Mouse (Mus musculus): Measurements from ENCODE around the gene Fat1. TPM values are rescaled to one million over a fixed set of nuclear protein-coding genes. Genes with fewer than 3 reads are reported as not detected.
"Not testable (repeated sequence)": the region's sequence is repeated elsewhere in the genome, so short reads cannot be mapped to it uniquely, and the experiment has no call there.

Gene Fat1
- total RNA-seq, 2 experiments from 2014 or later, result 18.8 to 19.0 TPM

GRCm38 (mm10) chr8:45060083-45060482 is 124.8 kb downstream of the Fat1 start:
- intact Hi-C loops (cut with DNase I), result no loop called here
- no peak for DNase-seq (ENCODE audit: low spot score)

- intact Hi-C loops (cut with DNase I), result no loop called here
- no peak for DNase-seq (ENCODE audit: low spot score)
These were observed 127.1 kb downstream of the Fat1 start for GRCm38 (mm10) chr8:45062311-45062710.

- DNase-seq (ENCODE audit: low spot score), result no peak
- intact Hi-C loops (cut with DNase I), result loop anchor here (1.0 kb wide), 1 partner anchor 21 kb away; no protein-coding TSS in a partner anchor
These were observed 128.0 kb downstream of the Fat1 start for GRCm38 (mm10) chr8:45062982-45063924.

- intact Hi-C loops (cut with DNase I), result no loop called here
- DNase-seq (ENCODE audit: low spot score), result no peak
These were observed 129.1 kb downstream of the Fat1 start for GRCm38 (mm10) chr8:45064197-45064869.

- intact Hi-C loops (cut with DNase I); DNase-seq (ENCODE audit: low spot score): not testable (repeated sequence)
These were observed 130.1 kb downstream of the Fat1 start for GRCm38 (mm10) chr8:45065391-45065790.

GRCm38 (mm10) chr8:45068759-45069386 is 133.6 kb downstream of the Fat1 start, which contains the start of gene Mtnr1a:
Gene Mtnr1a, plus strand, starts transcription at chr8:45069137.
- intact Hi-C loops (cut with DNase I), result loop anchor here (1.0 kb wide), 1 partner anchor 167 kb away; no protein-coding TSS in a partner anchor
- DNase-seq (ENCODE audit: low spot score), result peak; percentile 47

- no peak for DNase-seq (ENCODE audit: low spot score)
These were observed 135.7 kb downstream of the Fat1 start for GRCm38 (mm10) chr8:45070949-45071348.

GRCm38 (mm10) chr8:45080850-45081249 is 145.6 kb downstream of the Fat1 start:
- intact Hi-C loops (cut with DNase I), result no loop called here
- no peak for DNase-seq (ENCODE audit: low spot score)

More at GRCm38 (mm10) chr8:45070949-45071348, 135.7 kb downstream of the Fat1 start:
- intact Hi-C loops (cut with DNase I), result no loop called here

- intact Hi-C loops (cut with DNase I), result no loop called here
- no peak for DNase-seq (ENCODE audit: low spot score)
These were observed 158.4 kb downstream of the Fat1 start for GRCm38 (mm10) chr8:45093599-45093998.

Other genes starting within 250 kb of the Fat1 start
- gene Mtnr1a, start 133.7 kb downstream of the Fat1 start, total RNA-seq (2021), result not detected

All from heart, postnatal 25 days (tissue).